Comparison of ENCODE assay signal across 20 mouse cellular contexts in genomic region chr17:81652958-81653357, GRCm38 (mm10).
DNase-seq lines count a peak whose midpoint lies in the region; ATAC-seq lines count a peak whose summit lies in the region.
"Had no signal": no experiment of that assay in that cellular context is flagged by ENCODE, and none has a peak within 500 bp of the region (broad histone marks: within the 10 kb centered on the region; RNA-seq: fewer than 3 reads in every experiment).

No protein-coding gene starts in this region.

- H3K4me1 ChIP-seq in liver, embryonic 12.5 days = no peaks in the 10 kb centered on the region
- H3K4me1 ChIP-seq: forebrain, embryonic 12.5 days; liver, embryonic 15.5 days had no signal

- no peaks in the 10 kb centered on the region for H3K36me3 ChIP-seq in liver, embryonic 12.5 days
- H3K36me3 ChIP-seq: liver, embryonic 15.5 days had no signal

- DNase-seq in heart, adult 11 months = peak; percentile 94
- DNase-seq in heart, postnatal 36 days = no peak
- DNase-seq in retina, postnatal 1 day = peak; percentile 44
- DNase-seq in retina, embryonic 14.5 days (ENCODE audit: low spot score) = no peak
- DNase-seq in lung, postnatal 14 days = peak; percentile 30
- DNase-seq: adrenal gland, postnatal 10 days; B cell, adult 2 months; cerebellum, postnatal 36 days; gastrocnemius, postnatal 36 days; heart, postnatal 14 days; kidney, adult 18-20 months; midbrain, embryonic 14.5 days; right cerebral cortex, postnatal 25 days; thymus, adult 2 months had no signal

- no peaks in the 10 kb centered on the region for H3K27me3 ChIP-seq in liver, embryonic 12.5 days (replicated peaks)
- H3K27me3 ChIP-seq: forebrain, embryonic 12.5 days; liver, embryonic 15.5 days had no signal

- WGBS in liver, embryonic 12.5 days (ENCODE audit: insufficient replicate concordance) = 20% methylated on average over 1 of the region's 1 CpGs

- no peak overlapping the region for H3K9ac ChIP-seq in liver, embryonic 12.5 days
- H3K9ac ChIP-seq: forebrain, embryonic 12.5 days; liver, embryonic 15.5 days had no signal

- no peak overlapping the region for H3K4me2 ChIP-seq in liver, embryonic 12.5 days
- H3K4me2 ChIP-seq: forebrain, embryonic 12.5 days; liver, embryonic 15.5 days had no signal

- ATAC-seq in liver, embryonic 12.5 days = no peak
- no peak for ATAC-seq in activated CD4-positive, CD25-positive, alpha-beta regulatory T cell, adult 4 months

- intact Hi-C loops in heart, postnatal 36 days (cut with DNase I) = no loop called here

- H3K4me3 ChIP-seq in liver, embryonic 12.5 days = no peak overlapping the region
- H3K4me3 ChIP-seq: forebrain, embryonic 12.5 days; heart, embryonic 10.5 days; liver, embryonic 15.5 days had no signal

- no peak overlapping the region for H3K27ac ChIP-seq in liver, embryonic 12.5 days
- H3K27ac ChIP-seq: forebrain, embryonic 12.5 days; heart, embryonic 10.5 days; kidney, postnatal 0 days; liver, embryonic 15.5 days had no signal

- no peaks in the 10 kb centered on the region for H3K9me3 ChIP-seq in liver, embryonic 12.5 days (replicated peaks)
- H3K9me3 ChIP-seq: forebrain, embryonic 12.5 days; heart, embryonic 10.5 days; liver, embryonic 15.5 days had no signal

Comparison
In these comparisons a context has a peak if more than half of its experiments do, and no peak if none do; other contexts are left out.
1. DNase-seq: peak in heart, adult 11 months (single experiment), retina, postnatal 1 day (single experiment) and lung, postnatal 14 days (single experiment); none in heart, postnatal 36 days (0 of 2) and retina, embryonic 14.5 days (single experiment).